Mouse (Mus musculus) heart, adult 2 months (tissue): ENCODE results near the gene Acot4.
"Not testable (repeated sequence)": the region's sequence is repeated elsewhere in the genome, so short reads cannot be mapped to it uniquely, and the experiment has no call there.

Experiments used
- CTCF ChIP-seq: fragments of 200-600 bp; IDR thresholded peaks from 2 replicates; pipeline ENCODE4 v1.8.1; 2022; ENCODE audit warnings: antibody characterized with exemption, mild to moderate bottlenecking, moderate library complexity
- POLR2A ChIP-seq: fragments of 200-500 bp; IDR thresholded peaks from 2 replicates; pipeline ENCODE4 v1.6.1; 2011; ENCODE audit warnings: mild to moderate bottlenecking, low read depth, low read length, control low read depth; ENCODE audit not compliant: insufficient read depth

DNA sequence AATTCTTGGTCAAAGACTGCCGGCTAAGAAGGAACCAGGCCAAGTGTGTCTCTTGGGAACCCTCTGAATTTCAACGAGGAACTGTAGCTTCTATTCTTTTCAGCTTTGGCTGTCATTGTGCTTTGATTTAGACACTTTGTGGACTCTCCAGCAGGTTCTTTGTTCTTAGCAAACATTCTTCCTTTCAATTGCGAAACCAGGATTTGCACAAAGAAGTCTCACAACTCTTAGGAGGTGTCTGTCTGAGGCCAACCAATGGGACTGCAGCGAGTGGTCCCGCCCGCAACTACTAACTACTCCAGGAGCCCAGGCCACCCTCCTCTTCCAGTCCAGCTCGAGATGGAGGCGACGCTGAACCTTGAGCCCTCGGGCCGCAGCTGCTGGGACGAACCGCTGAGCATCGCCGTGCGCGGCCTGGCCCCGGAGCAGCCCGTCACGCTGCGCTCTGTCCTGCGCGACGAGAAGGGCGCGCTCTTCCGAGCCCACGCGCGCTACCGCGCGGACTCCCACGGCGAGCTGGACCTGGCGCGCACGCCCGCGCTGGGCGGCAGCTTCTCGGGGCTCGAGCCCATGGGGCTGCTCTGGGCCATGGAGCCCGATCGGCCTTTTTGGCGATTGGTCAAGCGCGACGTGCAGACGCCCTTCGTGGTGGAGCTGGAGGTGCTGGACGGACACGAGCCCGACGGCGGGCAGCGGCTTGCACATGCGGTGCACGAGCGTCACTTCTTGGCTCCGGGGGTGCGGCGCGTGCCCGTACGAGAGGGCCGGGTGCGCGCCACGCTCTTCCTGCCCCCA, 28.8 kb upstream of the Acot4 start, which contains the start of gene Acot1:
- not testable (repeated sequence) for TF ChIP-seq CTCF
- TF ChIP-seq POLR2A, result peak; percentile 76
